Mouse (Mus musculus) embryonic fibroblast, embryonic 13.5 days (primary cell): ENCODE results near the gene Dgcr8. TPM values are rescaled to one million over a fixed set of nuclear protein-coding genes. Genes with fewer than 3 reads are reported as not detected.
"Not testable (repeated sequence)": the region's sequence is repeated elsewhere in the genome, so short reads cannot be mapped to it uniquely, and the experiment has no call there.

Source experiments
- H3K27ac ChIP-seq: 2 replicates; pipeline ENCODE4 v1.5.1; 2012; ENCODE audit warnings: low read length, control low read depth, inconsistent platforms; ENCODE audit not compliant: insufficient read depth
- H3K4me1 ChIP-seq: 2 replicates; pipeline ENCODE4 v1.6.1; 2011; ENCODE audit warnings: low read length; ENCODE audit not compliant: control insufficient read depth, insufficient read depth
- H3K4me3 ChIP-seq: 2 replicates; pipeline ENCODE4 v1.5.1; 2011; ENCODE audit warnings: mild to moderate bottlenecking, control low read depth, low read length; ENCODE audit not compliant: insufficient read depth
- CTCF ChIP-seq: IDR thresholded peaks from 2 replicates; pipeline ENCODE4 v1.5.1; 2011; ENCODE audit warnings: mild to moderate bottlenecking, control low read depth, low read length, moderate library complexity, borderline replicate concordance; ENCODE audit not compliant: insufficient read depth
- POLR2A ChIP-seq: IDR thresholded peaks from 2 replicates; pipeline ENCODE4 v1.6.1; 2011; ENCODE audit warnings: low read depth, mild to moderate bottlenecking, control low read depth, low read length, moderate library complexity
- polyA plus RNA-seq: library from polyadenylated mRNA; stranded (reverse); fragments of >200 nt; gene quantifications from 2 replicates; pipeline ENCODE4 v1.2.4, GENCODE M21; 2011; ENCODE audit warnings: low read depth; ENCODE audit not compliant: missing spikeins, insufficient read length

The Dgcr8 gene
- polyA plus RNA-seq, 1 experiment, result 47.4 TPM

GRCm38 (mm10) chr16:18318992-18319391 lies 29.9 kb upstream of the Dgcr8 start:
- TF ChIP-seq POLR2A, result no peak
- TF ChIP-seq CTCF, result no peak
- Histone ChIP-seq H3K4me1 (peaks cover 8% of the 10 kb centered on the region; the same call in 1 of the 2 replicates), H3K4me3 (no peak overlapping the region), H3K27ac (no peak overlapping the region)

GRCm38 (mm10) chr16:18308159-18308558 lies 19.1 kb upstream of the Dgcr8 start:
- H3K4me1 ChIP-seq, result no peaks in the 10 kb centered on the region
- no peak overlapping the region for H3K4me3 ChIP-seq
- no peak overlapping the region for H3K27ac ChIP-seq
- TF ChIP-seq POLR2A (no peak), CTCF (no peak)

DNA sequence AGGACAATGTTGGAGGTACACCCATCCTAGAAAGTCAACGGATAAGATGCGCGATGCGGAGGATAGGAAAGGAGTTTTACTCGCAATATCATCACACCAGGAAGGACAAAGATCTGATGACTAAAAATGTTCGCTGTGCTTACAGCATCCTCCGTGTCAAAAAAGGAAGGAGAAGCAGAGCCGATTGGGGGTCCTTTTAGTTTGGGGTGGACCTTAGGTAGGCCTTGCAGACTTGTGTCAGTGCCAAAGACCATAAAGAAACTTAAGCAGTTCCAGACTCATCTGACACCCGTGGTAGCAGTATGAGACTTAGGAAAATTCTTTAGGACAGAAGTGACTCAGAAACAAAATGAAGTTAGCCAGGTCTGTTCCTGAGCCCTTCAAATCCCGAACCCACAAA lies 568 bp upstream of the Dgcr8 start:
- peak overlapping the region; percentile 30 for H3K4me3 ChIP-seq
- not testable (repeated sequence) for H3K4me1 ChIP-seq
- H3K27ac ChIP-seq, result peak overlapping the region; percentile 76

DNA sequence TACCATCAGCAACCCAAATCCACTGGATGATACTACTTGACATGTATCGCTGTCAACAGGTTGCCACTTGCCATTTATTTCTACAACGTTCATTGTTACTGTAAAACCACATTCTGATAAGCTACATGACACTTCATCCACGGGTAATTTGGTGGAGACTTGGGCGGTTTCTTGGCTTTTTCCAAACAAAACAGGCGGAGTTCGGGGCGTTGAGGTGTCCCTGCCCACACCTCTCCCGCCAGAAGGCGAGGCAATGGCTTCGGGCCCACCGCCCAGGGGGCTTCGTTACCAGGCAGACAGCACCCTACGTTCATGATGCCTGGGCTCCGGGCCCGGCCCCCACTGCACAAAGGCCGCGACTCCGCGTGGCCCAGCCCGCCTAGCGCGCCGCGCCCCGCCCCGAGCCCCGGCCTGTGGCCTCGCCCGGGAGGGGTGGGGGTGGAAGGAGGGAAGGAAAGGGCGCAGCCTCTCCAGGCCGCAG lies 425 bp downstream of the Dgcr8 start:
- H3K27ac ChIP-seq, result peak overlapping the region; percentile 58
- peaks cover 4% of the 10 kb centered on the region; the same call in 1 of the 2 replicates for H3K4me1 ChIP-seq
- peak; percentile 54 for TF ChIP-seq POLR2A
- no peak for TF ChIP-seq CTCF
- peak overlapping the region; percentile 98 for H3K4me3 ChIP-seq

DNA sequence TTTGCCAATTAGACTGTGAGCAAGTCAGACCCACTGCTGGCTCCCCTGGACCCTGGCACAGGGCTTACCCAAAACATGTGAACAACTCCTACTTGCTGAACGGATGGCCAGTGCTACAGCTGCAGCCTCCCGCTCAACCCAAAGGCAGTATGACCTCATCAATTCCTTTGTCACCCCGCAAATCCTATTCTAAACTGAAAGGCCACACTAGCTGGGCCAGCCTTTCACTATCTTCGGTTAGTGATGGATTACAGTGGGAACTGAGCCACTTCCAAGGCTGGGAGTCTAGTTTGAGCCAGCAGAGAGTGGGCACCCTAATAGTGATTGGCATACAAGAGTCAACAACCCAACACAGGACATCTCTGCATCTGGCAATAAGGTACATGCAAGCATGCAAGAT lies 880 bp downstream of the Dgcr8 start:
- TF ChIP-seq CTCF (no peak), POLR2A (no peak)
- H3K4me3 ChIP-seq, result peak overlapping the region; percentile 98
- H3K27ac ChIP-seq, result peak overlapping the region; percentile 58
- peaks cover 4% of the 10 kb centered on the region; the same call in 1 of the 2 replicates for H3K4me1 ChIP-seq

DNA sequence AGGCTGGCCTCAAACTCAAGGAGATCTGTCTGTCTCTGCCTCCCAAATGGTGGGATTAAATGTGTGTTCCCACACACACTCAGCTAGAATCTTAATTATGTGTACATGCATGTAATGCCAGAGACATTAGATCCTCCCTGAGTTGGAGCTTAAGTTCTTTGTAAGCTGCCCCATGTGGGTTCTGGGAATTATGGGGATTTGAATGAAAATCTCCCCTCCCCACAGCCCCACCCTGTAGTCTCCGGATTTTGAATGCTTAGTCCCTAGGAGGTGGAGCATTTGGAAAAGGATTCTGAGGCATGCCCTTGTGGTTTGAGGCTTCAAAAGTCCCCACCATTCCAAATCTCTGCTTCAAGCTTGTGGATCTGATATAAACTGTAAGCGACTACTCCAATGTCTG lies 13.9 kb downstream of the Dgcr8 start:
- TF ChIP-seq POLR2A, result no peak
- Histone ChIP-seq H3K27ac (no peak overlapping the region), H3K4me3 (no peak overlapping the region), H3K4me1 (no peaks in the 10 kb centered on the region)

DNA sequence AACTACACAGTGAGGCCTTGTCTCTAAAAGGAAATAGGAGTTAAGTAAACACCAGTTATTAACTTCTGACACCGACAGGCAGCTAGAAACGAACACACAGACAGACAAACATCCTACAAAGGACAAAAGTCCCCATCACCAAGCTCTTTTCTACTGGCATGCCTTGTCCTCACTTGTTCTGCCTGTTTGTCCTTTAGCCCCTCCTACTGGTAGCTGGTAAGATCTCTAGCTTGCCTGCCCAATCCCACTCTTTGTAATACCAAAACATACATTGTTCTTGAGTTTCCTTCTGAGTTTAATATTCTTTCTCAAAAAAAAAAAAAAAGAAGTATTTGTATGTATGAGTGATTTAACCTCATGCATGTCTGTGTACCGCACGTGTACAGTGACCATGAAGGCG lies 20.9 kb downstream of the Dgcr8 start:
- Histone ChIP-seq H3K4me3 (no peak overlapping the region), H3K4me1 (no peaks in the 10 kb centered on the region), H3K27ac (no peak overlapping the region)
- TF ChIP-seq POLR2A, result no peak
- no peak for TF ChIP-seq CTCF

DNA sequence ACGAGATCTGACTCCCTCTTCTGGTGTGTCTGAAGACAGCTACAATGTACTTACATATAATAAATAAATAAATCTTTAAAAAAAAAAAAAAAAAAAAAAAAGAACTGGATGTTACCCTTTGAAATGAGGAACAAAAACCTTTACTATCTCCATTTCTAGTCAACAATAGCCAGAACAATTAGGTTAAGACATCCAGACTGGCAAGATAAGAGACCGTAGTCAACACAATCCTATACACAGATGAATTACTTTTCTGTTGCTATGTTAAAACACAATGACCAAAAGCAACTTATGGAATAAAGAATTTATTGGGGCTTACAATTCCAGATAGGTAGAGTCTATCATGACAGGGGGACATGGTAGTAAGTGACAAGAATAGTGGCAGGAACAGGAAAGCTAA lies 24.0 kb downstream of the Dgcr8 start:
- Histone ChIP-seq H3K4me1 (no peaks in the 10 kb centered on the region), H3K27ac (no peak overlapping the region), H3K4me3 (no peak overlapping the region)
- no peak for TF ChIP-seq POLR2A
- no peak for TF ChIP-seq CTCF

DNA sequence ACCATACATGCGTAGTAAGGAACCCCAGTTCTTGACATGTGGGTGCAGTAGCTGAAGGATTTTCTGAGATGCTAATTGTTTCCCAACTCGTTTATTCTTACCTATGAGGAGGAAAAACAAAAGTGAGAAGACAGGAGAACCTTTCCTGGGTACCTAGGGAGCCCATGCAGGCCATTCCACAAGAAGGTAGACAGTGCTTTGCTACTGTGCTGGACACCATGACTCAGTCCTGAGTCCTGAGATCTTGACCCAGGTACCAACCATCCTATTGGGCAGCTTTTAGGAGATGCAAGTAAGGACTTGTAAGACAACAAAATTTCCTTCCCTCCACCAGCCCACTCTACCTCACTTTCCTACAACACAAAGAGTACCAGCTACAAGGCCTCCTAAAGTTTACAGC lies 30.8 kb downstream of the Dgcr8 start, which contains the start of gene Gm49776:
Gene Gm49776, minus strand, starts transcription at position 101 of the 400 bp plus-strand sequence.
- no peak within 1 kb of the TSS for H3K4me3 ChIP-seq
- H3K27ac ChIP-seq, result no peak within 1 kb of the TSS
- H3K4me1 ChIP-seq, result no peaks in the 10 kb centered on the region
- no peak for TF ChIP-seq POLR2A
- no peak for TF ChIP-seq CTCF

DNA sequence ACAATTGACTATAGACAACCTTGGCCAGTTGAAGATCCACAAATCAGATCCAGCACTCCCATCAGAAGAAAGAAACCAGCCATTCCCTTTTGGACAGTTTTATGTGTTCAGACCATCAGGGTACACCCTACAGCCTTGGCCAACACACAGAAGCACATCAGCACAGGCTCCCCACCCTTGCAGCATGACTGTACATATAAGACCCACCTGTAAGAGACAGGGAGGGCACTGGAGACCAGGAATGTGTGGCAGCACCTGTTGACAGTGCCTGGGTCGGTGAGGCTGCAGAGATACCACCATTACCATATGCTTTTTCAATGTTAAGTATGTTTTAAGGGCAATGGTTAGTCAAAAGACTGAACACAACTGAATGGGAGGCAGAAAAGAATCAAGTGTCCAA lies 35.2 kb downstream of the Dgcr8 start:
- no peak for TF ChIP-seq POLR2A
- H3K4me3 ChIP-seq, result no peak overlapping the region
- peaks cover 6% of the 10 kb centered on the region; the same call in 1 of the 2 replicates for H3K4me1 ChIP-seq
- H3K27ac ChIP-seq, result no peak overlapping the region

- no peak for TF ChIP-seq POLR2A
- TF ChIP-seq CTCF, result no peak
- Histone ChIP-seq H3K4me1 (peaks cover 6% of the 10 kb centered on the region; the same call in 1 of the 2 replicates), H3K4me3 (no peak overlapping the region), H3K27ac (no peak overlapping the region)
Measured at GRCm38 (mm10) chr16:18252736-18253135, 36.3 kb downstream of the Dgcr8 start.
